Mouse (Mus musculus) brain, embryonic 14.5 days (tissue): Measurements from ENCODE around the gene Sltm.

ENCODE experiments used
- CTCF ChIP-seq: fragments of 200-500 bp; IDR thresholded peaks from 2 replicates; pipeline ENCODE4 v1.5.1; 2012; ENCODE audit warnings: inconsistent platforms, mild to moderate bottlenecking, moderate library complexity, borderline replicate concordance; ENCODE audit not compliant: insufficient read depth, insufficient read length; ENCODE audit errors: extremely low read depth
- POLR2A ChIP-seq: fragments of 200-500 bp; IDR thresholded peaks from 2 replicates; pipeline ENCODE4 v1.6.1; 2012; ENCODE audit warnings: mild to moderate bottlenecking, inconsistent platforms, borderline replicate concordance; ENCODE audit not compliant: poor library complexity, insufficient read depth, insufficient read length, severe bottlenecking; ENCODE audit errors: extremely low read depth

DNA sequence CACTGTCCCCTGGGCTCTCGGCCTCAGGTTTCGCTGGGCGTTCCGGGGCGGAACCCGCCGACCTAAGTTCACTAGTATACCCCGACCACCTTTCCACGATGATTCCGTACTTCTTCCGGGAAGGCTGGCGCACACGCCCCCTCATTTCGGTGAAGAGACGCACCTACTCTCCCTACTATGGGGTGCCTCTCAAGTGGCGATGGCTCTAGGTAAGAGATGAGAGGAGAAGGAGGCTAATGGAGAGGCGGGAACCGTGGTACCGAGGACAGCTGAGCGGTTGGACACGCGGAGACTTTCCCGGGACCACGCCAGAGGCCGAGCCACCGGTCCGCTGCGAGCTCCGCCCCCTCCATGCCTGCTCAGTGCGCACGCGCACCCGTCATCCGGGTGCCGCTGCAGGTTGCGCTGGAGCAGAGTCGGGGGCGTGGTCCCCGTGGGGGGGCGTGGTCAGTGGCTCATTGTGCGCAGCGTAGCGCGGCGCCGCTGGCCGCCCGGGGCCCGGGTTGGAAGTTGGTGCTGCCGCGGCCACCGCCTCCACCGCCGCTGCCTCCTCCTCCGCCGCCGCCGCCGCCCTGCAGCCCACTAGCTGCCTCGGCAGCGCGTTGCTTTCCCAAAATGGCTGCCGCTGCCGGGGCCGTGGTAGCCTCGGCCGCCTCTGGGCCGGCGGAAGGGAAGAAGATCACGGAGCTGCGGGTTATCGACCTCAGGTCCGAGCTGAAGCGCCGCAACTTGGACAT lies at the start of gene Sltm:
- TF ChIP-seq POLR2A (peak; percentile 93), CTCF (no peak)
